Mouse (Mus musculus) ovary, postnatal 10 days (tissue): Measurements from ENCODE around the gene Samd13.

Source experiments
- DNase-seq: peaks from one replicate; pipeline ENCODE4 v3.0.0; 2022; ENCODE audit warnings: low spot score

Samd13 gene

GRCm38 (mm10) chr3:146671121-146671520 lies 14.3 kb downstream of the Samd13 start:
- DNase-seq = no peak

DNA sequence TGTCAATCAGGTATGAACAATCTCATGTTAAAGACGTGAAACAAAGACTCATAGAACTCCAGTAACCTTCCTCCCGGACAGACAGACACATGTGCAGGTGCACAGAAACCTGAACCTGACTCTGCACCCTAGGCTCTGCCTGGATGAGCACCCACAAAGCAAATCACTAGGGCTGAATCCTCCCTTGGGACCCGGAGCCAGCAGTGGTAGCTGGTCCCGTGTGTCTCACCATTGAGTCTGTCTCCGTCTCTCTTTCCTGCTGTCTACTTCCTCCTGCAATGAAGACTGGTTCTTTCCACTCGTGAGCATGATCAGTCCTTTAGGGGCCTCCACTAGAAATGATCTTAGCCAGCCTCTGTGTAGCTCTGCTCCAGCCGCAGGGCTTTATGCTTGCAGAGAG lies 23.5 kb downstream of the Samd13 start:
- no peak for DNase-seq

DNA sequence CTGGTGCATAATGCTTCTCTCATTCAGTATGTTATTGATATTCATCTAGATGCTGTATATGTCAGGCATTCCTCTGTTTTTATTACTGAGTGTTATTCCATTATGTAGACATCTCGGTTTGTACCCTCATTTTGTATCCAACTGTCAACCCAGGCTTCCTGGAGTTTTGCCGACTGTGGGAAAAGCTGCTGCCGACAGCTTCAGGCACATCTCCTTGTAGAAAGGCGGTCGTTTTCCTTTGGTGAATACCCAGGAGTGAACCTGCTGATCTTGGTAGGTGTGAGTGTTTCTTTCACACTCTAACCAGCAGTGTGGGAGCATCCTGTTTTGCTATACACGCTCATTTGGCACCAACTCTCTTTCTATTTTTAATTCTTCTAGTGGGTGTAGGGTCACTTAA lies 24.4 kb downstream of the Samd13 start:
- DNase-seq = no peak

DNA sequence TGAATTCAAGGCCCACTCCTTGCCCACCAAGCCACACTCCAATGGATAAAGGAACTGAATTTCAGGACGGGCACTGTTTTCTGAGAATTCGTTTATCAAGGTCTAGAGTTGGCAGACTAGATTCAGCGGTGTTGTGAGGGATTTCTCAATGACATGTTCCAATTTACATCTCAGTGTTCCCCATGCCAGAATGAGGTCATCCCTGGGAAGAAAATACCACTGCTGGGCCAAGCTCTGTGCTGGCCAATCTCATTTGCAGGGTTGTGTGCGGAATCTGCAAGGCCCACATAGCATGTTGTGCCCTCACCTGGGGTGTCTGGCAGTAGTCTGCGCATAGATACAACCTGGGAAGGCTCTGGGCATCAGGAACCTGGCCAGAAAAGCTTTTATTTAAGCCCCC lies 26.1 kb downstream of the Samd13 start:
- no peak for DNase-seq

- no peak for DNase-seq
Observed at GRCm38 (mm10) chr3:146658061-146658639, 27.2 kb downstream of the Samd13 start.

GRCm38 (mm10) chr3:146657433-146657832 lies 28.0 kb downstream of the Samd13 start:
- no peak for DNase-seq

GRCm38 (mm10) chr3:146655111-146655577 lies 30.2 kb downstream of the Samd13 start:
- DNase-seq = no peak

GRCm38 (mm10) chr3:146653692-146654091 lies 31.7 kb downstream of the Samd13 start:
- no peak for DNase-seq

GRCm38 (mm10) chr3:146652431-146652830 lies 33.0 kb downstream of the Samd13 start:
- DNase-seq = no peak

DNA sequence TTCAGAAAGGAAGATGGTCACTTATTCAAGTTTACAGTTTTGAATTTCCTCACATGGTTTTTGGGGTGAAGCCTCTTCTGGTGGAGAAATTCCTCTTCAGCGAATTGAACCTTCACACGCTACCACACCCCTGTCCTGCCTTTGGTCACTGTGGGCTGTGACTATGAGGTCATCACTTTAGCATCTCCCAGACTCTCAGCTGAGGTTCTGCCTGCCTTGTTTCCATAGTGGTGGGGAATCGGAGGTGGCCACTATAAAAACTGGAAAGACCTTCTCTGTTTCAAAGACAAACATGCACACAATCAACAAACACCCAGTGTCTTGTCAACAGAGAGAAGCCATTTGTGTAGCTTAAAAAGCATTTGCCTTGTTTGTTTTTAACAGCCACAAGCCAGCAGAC lies 34.2 kb downstream of the Samd13 start, which contains the start of gene 4930503B20Rik:
Gene 4930503B20Rik (minus strand): TSS at position 101 of the 400 bp plus-strand sequence.
- no peak for DNase-seq

GRCm38 (mm10) chr3:146650716-146651115 lies 34.7 kb downstream of the Samd13 start:
- DNase-seq = no peak

DNA sequence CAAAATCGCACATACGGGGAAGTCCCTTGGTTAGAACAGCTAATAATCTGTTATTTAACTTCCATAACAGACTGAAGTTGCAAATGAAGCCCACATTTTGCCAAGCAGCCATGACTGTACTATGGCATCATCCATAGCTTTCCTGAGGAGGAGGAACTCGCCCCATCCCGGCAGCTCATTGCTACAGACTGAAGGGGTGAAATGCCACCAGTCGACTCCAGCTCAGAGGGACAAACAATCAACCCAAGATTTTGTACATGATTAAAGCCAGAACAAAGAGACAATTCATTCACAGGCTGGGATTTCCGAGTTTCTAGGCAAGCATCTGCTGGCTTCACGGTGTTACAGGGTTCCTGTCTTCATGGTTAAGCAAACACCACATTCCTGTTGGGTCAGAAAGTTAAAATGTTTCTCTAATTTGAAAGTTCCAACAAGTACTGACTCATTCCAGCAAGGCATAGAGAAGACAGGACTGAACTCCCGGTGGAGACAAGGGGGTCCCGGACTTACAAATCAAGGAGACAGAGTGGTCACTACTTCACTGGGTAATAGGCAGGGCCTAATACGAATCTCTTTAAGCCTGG lies 36.0 kb downstream of the Samd13 start:
- no peak for DNase-seq

- DNase-seq = no peak
Observed at GRCm38 (mm10) chr3:146641818-146642427, 43.5 kb downstream of the Samd13 start.

DNA sequence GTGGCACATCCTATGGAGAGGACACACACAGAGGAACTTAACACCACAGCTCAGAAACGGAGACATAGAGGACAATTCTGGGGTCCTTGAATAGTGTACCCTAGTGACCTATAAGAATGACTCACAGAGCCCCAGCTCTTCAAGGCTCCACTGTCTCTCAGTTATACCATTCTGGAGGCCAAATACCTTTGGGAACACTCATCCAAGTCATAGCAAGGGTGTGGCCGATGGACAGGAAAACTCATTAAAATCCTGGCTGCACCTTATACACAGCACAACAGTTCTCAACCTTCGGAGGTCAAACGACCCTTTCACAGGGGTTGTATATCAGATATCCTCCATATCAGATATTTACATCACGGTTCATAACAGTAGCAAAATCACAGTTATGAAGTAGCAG lies 52.9 kb downstream of the Samd13 start:
- DNase-seq = no peak

- no peak for DNase-seq
Observed at GRCm38 (mm10) chr3:146628227-146628982, 57.0 kb downstream of the Samd13 start.

DNA sequence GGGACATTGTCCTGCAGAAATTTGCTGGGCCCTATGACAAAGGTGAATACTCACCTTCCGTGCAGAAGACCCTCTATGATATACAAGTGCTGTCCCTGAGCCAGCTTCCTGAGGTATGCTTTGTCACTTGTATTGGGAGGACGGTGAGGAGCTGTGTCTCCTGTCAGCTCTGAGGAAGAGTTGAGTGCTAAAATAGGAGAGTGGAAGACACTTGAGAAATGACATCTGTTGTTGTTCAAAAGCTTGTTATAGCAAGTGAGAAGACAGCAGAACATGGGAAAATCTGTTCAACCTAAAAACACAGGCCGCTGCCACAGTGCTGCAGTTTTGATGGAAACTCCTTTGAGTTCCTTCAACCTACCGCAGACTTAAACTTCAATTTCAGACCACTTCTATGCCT lies 59.6 kb downstream of the Samd13 start:
- DNase-seq = no peak

- DNase-seq = no peak
Observed at GRCm38 (mm10) chr3:146621966-146622365, 63.4 kb downstream of the Samd13 start.

- no peak for DNase-seq
Observed at GRCm38 (mm10) chr3:146620555-146621249, 64.7 kb downstream of the Samd13 start.

DNA sequence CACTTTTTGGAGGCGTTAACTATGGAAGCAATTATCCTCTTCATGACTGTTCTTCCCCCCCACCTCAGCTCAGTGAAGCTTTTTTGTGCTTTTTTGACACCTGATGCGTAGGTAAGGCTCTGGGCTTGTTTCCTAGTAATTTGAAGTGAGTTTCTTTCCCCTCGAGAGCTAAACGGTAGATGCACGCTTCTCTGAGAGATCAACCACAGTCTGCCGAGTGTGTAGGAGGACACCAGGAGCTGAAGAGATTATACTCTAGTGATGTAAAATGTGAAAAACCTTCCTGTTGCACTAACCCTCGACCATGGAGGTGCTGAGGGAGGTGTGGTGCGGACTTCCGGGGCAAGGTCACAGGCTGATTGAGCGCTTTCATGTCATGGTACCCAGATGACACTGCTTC lies 65.3 kb downstream of the Samd13 start:
- DNase-seq = no peak

- DNase-seq = no peak
Observed at GRCm38 (mm10) chr3:146618357-146618756, 67.0 kb downstream of the Samd13 start.

DNA sequence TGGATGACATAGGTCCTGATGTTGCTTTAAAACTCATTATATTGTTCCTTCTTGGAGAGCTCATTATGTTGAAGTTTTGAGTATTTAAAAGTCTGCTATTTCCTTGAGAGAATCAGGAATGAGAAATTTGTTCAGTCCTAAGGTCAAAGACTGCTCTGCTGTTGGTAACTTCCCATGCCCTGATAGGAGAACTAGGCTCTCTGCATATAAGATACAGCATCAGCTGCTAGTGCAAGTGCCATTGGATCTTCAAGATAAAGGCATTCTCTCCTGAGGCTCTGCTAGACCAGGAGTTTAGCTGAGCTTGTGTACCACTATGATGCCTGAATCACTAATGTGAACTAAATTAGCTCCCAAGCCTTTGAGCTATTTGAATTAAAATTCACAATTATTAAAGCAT lies 67.4 kb downstream of the Samd13 start:
- DNase-seq = no peak
